Mouse (Mus musculus) neural tube, embryonic 10.5 days (tissue): ENCODE data around the gene Proser3.
"Not testable (repeated sequence)": the region's sequence is repeated elsewhere in the genome, so short reads cannot be mapped to it uniquely, and the experiment has no call there.

Experiments used
- DNase-seq: peaks from one replicate; pipeline ENCODE4 v3.0.0-alpha.2; 2017; ENCODE audit warnings: low spot score; ENCODE audit errors: extremely low spot score

Gene Proser3

DNA sequence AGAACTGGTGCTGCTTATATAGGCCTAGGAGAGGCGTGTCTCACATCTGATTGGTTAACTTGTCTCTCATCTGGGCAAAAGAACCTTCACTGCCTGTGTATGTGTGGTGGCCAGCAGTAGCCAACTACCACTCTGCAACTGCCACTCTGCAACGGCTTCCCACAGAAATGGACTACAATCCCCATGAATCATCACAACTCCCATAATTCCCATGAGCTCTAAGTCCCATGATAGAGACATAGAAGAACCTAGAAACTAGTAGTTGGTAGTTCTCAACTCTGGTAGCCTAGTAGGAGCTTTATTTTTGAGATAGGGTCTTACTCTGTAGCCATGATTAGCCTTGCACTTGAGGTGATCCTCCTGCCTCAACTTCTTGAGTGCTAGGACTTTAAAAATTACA is 2.2 kb downstream of the Proser3 start:
- no peak for DNase-seq

DNA sequence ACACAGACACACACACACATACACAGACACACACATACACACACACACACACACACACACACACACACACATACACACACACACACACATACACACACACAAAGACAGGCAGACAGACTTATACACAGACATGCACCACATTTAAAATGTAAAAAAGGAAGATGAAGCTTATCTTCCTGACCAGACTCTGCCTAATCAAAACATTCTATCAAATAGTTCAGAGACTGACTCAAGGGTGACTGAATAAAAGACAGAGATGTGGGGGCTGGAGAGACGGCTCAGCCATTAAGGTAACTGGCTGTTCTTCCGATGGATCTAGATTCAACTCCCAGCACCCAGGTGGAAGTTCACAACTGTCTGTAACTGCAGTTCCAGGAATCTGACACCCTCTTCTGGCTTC is 7.8 kb downstream of the Proser3 start:
- no peak for DNase-seq

GRCm38 (mm10) chr7:30540572-30540971 is 11.5 kb downstream of the Proser3 start:
- no peak for DNase-seq

DNA sequence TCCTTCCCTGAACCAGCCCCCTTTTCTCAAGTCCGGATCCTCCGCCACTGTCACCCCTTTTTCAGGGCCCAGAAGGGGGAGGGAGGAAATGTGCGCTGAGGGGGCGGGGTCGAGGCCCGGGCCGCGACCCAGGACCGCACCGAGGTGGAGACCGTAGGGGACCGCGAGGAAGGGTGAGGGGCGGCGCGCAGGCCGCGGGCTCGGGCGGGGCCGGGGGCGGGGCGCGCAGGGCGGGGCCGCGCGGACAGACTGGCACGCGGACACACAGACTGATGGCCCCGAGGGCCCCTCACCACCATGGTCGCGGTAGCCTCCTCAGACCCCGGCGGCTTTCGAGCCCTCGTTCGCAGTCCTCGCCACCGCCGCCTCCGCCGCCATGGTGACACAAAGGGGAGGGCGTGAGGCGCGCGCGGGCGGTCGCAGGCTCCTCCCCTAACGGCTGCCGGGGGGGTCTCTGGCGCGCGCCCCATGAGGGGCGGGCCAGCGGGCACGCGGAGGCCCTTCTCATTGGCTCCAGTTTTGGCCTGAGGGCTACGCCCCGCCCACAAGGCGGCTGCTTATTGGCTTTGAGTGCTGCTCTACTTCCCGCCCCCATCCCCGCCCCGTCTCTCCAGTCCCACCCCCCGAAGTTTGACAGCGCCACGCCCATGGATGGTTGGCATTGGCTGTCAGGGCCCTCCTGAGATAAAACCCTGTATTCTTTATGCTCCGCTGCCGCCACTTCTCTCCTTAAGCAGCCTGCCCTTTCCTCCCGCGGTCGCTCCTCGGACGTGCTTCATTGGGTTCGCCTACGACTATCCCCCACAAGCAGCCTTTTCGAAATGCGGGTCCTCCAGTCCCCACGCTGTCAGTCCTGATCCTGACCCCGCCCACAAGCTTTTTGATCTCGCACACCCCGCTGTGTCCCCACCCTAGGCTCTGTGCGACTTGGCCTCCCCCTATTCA is 17.2 kb downstream of the Proser3 start, which contains the start of gene Arhgap33:
TSS of gene Arhgap33 (minus strand) at position 428 of the 945 bp plus-strand sequence.
- DNase-seq = peak; percentile 94

DNA sequence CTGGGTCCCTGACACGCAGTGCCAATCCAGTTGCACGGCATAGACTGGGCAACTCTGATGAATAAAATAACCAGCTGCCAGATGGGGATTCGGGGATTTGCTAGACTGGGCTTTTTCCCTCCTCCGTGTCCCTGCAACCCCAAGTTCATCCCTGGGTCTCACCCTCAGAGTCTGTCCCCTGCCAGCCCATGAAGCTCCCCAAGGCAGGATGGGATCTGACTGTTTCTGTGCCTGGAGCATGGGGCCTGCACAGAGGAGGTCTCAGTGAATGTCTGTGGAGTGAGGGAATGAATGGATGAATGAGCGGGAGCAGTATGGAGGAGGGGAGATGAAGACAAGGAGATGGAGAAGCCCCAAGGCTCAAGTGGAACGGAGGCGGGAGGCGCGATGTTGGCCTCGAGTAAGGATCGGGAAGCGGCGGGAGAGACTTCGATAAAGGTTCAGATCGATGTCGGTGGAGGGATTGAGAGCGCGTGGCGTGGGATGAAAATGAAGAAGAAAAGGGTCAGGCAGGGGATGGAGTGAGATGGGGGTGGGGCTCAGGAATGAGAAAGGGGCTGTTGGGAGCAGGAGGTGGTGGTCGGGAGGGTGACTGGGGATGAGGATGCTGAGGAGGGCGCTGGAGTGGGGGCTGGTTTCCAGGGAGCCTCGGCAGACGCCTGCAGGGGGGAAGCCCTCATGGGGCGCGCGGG is 18.0 kb downstream of the Proser3 start:
- peak; percentile 57 for DNase-seq

DNA sequence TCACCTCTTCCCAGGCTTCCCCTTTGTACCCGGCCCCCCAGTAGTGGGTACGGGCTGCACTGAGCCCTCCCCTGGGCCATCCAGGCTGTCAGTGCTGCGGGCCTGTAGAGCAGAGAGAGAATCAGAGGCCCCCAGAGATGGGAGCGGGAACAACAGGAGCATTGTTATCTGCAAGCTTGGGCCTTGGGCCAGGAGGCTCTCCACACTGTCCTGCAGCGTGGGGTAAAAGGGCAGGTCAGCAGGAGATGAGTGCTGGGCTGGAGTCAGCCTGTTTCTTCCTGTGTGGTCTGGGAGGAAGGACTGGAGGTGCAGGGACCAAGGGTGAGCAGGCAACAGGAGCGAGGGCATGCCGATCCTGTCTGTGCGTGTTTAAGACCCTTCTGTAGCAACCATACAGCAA is 19.2 kb downstream of the Proser3 start:
- DNase-seq = peak; percentile 47

GRCm38 (mm10) chr7:30531291-30531815 is 20.7 kb downstream of the Proser3 start:
- no peak for DNase-seq

GRCm38 (mm10) chr7:30526981-30527380 is 25.1 kb downstream of the Proser3 start:
- DNase-seq = no peak

- no peak for DNase-seq
Observed at GRCm38 (mm10) chr7:30526399-30526798, 25.7 kb downstream of the Proser3 start.

DNA sequence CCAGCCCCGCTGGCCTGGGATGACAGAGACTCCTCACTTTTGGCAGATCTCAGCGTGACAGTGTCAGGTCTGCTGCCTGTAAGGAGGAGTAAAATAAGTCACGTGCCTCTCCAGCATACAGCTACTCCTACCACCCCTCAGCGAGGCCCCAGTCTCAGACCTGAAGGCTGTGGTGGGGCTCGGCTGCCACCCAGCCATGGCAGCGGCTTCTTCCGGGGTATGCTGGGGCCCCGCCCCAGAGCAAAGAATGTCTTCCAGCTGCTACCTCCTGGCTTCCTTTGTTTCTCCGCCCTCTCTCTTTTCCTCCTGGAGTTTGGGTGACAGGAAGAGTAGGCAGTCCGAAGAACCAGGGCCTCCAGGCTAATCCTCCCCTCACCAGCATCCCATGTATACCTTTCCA is 26.1 kb downstream of the Proser3 start:
- peak; percentile 23 for DNase-seq

DNA sequence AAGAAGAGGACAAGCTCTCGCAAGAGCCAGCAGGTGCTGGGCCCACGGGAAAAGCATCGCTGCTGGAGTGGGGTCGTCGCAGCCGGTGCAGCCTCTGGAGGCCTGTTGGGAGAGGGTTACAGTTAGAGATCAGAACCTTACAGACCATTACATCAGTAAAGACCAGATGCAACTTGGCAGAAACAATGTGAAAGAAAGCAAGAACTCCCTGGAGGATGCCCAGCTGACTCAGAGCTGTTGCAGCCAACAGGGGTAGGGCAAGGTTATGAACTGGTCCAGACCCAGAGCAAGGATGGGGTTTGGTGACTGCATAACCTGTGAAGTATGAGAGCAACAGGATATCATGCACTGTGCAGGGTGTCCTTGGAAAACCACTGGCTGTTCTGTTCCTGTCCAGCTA is 27.6 kb downstream of the Proser3 start:
- DNase-seq = no peak

DNA sequence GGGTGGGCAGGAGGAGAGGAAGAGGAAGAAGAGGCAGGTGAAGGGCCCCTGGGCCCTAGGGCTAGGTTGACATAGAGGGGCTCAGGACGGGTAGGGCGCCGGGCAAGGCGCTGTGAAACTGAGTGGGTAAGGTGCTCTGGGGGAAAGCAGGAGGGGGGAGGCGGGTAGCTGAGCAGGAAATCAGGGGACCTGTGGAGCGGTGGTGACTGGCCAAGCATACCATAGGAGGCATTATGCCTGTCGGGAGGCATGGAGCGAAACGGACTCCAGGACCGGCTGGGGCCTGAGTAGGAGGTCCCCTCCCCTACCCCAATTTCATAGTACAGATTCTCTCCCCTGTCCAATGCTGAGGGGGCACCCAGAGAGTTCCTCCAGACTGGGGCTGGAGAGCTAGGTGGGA is 29.2 kb downstream of the Proser3 start:
- DNase-seq = no peak

- DNase-seq = no peak
Observed at GRCm38 (mm10) chr7:30520856-30521255, 31.2 kb downstream of the Proser3 start.

- no peak for DNase-seq
Observed at GRCm38 (mm10) chr7:30520396-30520795, 31.7 kb downstream of the Proser3 start.

- DNase-seq = no peak
Observed at GRCm38 (mm10) chr7:30518325-30518724, 33.8 kb downstream of the Proser3 start.

DNA sequence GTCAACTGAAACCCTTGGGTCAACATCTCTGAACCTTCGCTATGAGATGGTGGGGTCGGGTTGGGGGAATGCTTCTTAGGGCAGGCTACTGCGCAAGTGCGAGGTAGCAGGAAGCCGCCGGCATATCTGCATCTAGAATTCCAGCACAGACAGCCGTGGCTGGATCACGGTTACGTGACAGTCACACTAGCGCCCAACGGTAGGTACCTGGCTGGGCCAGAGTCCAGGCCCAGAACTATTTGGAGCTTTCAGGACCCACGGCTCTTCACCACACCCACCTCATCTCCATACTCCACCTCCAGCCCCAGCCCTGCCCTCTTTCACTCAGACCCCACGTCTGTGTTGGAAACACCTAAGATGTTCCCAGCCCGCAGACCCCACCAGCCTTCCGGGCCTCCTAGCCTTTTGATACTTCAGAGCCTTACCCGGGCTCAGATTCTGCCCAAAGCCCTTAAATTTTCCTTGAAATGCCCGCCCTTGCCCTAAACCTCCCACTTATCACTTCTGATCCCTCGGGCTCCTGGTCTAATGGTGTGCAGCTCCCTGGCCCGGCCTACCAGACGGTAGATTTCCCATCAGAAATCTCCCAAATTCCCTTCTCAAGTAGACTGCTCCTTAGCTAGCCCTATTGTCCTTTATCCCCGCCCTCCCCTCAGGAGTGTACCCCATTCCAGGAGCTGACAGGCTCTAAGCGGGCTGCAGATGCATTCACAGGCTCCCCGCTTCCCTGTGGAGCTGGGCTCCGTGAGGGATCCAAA is 36.9 kb downstream of the Proser3 start:
- DNase-seq = no peak

DNA sequence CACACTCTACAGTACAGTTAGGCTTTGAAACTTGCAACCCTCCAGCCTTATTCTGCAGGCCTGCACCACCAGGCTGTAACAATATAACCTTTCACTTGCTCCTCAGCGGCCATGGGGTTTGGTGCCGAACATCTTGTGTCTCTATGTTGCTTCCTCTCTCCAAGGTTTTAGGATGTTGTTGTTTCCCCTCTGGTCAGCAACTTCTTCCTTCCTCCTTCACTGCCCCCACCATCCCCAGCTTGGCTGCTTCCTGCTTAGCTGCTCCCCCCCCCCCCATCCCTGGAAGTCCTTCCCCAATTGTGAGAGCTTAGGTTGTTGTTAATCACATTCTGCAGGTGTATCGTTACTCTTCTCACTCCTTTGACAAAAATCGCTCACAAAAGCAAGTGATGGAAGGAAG is 44.0 kb downstream of the Proser3 start:
- no peak for DNase-seq

- not testable (repeated sequence) for DNase-seq
Observed at GRCm38 (mm10) chr7:30501159-30501558, 50.9 kb downstream of the Proser3 start.

GRCm38 (mm10) chr7:30495506-30496042 is 56.5 kb downstream of the Proser3 start:
- not testable (repeated sequence) for DNase-seq

GRCm38 (mm10) chr7:30493401-30493931 is 58.6 kb downstream of the Proser3 start, which contains the start of gene Prodh2:
Gene Prodh2, plus strand, starts transcription at chr7:30493622.
- no peak for DNase-seq

- peak; percentile 80 for DNase-seq
Observed at GRCm38 (mm10) chr7:30492765-30493164, 59.3 kb downstream of the Proser3 start.
